Mouse (Mus musculus) adrenal gland, adult 18-20 months (tissue): ENCODE data around the gene Ctse. TPM values are rescaled to one million over a fixed set of nuclear protein-coding genes. Genes with fewer than 3 reads are reported as not detected.

Experiments
- DNase-seq, 2 experiments: peaks; one replicate each; pipeline ENCODE4 v3.0.0; 2021 to 2022; ENCODE audit warnings: low spot score in 2 of 2
- total RNA-seq, 2 experiments: library from RNA; stranded (reverse); gene quantifications; 1 replicate in 1 of 2; 2 replicates in 1 of 2; pipeline ENCODE4 v1.2.3; 2021

The Ctse gene
- total RNA-seq, 2 experiments from 2014 or later = 0.46 to 0.90 TPM

DNA sequence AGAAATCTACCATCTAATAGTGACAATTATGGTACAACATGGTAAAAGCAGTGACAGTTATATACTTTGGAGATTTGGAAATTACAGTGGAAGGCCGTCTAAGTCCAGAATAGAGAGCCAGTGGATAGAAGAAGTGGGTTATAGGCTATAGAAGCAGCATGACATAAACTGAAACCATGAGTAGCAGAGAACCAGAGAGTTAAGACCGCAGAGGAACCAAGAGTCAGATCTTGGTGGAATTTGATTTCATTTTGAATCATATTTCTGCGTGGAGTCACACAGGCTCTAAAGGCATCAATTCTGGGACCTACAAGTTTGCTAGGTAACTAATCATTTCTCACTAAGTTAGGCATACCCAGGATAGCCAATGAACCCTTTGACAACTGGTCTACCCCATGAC lies 60.7 kb downstream of the Ctse start:
- DNase-seq = no peak

DNA sequence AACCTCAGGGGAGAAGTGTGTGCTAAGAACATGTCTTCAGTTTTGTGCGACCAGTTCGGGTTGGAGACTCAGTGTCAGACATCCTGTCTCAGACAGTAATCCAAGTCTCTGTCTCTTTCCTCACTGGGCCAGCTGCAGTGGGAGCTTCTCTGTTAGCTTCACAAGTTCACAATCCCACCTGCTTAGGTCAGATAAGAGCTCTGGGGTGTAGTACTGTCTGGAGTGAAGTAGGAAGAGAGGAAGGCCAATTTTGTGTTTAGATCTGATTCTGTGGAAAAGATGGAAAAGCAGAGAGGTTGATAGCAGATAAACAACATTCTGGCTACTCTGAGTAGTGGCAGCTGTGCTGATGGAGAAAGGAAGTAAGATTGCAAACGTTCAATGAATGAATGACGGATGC lies 61.5 kb downstream of the Ctse start:
- no peak for DNase-seq

DNA sequence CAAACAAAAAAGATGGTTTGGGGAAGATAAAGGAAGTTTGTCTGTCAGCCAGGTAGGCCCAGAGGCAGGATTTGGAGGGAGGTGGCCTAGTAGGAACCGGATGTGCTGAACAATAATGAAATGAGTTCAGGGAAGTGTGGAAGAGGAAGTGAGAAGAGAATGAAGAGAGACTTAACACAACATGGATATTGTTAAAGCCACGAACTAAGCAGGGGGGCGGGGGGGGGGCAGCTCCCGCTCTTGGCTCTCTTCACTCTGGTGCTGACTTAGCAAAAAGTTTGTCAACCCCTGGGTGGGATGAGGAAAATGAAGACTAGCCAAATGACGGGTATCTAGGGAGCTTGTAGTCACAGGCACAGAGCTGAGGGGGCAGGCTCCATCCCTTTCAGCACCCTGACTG lies 62.3 kb downstream of the Ctse start:
- no peak for DNase-seq

DNA sequence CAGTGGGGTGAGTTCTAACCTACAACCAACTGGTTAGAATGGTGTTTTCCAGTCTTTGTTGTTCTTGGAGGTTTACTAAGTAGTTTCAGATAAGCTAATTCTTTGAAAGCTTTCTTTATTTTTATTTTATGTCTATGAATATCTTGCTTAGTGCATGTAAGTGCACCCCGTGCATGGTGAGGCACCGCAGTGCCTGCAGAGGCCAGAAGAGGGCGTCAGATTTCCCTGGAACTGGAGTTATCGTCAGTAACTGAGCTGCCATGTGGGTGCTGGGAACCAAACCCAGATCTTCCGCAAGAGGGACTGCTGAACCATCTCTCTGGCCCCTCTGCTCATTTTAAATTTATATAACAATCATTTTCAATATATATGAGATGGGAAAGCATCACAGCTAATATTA lies 63.3 kb downstream of the Ctse start:
- no peak for DNase-seq

DNA sequence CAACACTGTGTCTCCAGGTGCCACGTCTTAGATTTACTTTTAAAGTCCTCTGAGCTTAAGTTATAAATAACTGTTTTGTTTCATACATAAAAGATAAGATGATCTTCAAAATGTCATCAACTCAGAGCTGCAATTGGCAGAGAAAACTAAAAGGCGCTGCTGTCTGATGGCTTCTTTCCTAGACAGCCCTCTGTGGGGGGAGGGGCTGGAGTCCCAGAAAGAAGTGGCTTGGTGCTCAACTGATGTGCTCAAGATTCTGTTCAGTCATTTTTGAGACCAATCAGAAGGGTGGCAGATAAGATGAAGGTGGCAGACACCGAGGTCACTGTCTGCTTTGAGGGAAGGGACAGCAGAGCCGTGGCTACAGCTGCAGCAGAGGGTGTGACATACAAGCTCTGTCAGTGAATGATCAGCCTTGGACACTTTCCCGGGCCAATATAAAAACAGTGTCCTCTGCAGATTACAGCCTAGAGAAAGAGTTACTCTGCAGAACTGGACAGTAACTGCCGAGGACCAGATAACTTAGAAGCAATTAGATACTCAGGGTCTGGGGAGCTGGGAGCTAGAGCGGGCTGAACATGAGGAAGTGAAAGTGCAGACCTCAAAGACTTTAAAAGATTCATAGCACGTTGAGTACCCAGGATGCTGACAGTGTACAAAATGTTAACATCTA lies 64.1 kb downstream of the Ctse start:
- DNase-seq = no peak

DNA sequence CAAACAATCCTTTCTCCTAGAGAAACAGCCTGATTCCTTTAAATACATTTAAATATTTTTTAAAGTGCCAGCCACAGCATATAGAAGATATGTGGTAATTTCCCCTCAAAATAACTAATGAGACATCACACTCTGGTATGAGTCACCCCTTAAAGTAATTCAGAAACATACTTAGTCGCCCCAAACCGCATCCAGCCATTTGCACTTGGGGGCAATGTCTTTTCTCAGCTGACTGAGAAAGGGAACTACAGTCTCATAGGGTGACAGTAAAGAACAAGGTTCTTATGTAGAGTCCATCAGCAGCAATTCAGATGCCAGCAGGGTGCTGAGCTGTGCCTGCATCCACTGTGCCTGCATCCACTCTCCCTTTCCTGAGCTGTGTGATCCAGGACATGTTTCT lies 65.4 kb downstream of the Ctse start:
- no peak for DNase-seq

DNA sequence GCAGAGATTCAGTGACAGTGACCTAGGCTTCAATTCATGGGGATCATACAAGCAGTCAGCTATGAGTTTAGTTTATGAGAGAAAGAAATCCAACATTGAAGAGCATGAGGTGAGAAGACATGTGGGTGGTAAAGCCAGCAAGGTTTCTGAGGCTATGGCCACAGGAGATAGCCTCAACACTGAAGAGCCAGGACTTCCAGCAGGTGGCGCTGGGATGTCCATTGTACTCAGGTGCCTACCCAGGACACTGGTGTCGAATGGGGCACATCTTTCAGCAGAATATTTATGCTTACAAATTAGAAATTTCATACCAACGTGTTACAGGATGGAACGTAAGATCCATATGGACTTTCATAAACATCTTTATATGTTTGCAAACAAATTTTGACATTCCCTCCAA lies 70.2 kb downstream of the Ctse start:
- peak; percentile 71 to 75 for DNase-seq

DNA sequence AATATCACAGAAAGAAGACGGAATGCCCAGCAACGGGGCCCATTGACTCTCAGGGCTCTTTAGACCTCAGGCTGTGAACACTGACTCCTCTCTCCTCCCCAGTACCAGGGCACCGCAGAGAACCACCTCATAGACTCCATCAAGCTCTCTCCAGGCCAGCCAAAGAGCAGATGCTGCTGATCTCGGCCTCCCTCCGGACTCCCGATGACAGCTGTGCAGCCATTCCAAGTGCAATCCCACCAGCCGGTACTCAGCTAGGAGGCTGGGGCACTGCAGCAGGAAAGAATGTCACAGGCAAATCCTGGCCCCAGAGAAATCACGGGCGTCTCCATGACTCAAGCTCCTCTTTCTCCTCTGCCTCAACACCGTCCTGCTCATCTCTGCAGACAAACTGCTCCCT lies 73.4 kb downstream of the Ctse start:
- no peak for DNase-seq

DNA sequence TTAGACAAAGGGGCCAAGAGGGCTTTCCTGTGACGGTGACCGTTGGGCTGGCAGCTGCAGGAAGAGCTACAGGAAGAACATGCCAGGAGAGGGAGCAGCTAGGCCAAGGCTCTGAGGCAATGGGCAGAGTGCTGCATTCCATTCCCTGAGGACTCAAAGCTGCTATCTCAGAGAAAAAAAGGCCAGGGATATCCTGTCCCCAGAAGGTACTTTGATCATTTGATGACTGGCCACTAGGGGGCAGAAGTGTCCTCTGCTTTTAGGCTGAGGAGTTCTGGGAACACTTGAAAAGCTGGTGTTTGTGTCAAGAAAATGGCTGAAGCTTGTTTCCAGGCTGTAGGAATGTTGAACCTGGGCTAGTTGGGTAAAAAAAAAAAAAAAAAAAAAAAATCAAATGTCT lies 74.3 kb downstream of the Ctse start:
- DNase-seq = peak; percentile 79 to 86

DNA sequence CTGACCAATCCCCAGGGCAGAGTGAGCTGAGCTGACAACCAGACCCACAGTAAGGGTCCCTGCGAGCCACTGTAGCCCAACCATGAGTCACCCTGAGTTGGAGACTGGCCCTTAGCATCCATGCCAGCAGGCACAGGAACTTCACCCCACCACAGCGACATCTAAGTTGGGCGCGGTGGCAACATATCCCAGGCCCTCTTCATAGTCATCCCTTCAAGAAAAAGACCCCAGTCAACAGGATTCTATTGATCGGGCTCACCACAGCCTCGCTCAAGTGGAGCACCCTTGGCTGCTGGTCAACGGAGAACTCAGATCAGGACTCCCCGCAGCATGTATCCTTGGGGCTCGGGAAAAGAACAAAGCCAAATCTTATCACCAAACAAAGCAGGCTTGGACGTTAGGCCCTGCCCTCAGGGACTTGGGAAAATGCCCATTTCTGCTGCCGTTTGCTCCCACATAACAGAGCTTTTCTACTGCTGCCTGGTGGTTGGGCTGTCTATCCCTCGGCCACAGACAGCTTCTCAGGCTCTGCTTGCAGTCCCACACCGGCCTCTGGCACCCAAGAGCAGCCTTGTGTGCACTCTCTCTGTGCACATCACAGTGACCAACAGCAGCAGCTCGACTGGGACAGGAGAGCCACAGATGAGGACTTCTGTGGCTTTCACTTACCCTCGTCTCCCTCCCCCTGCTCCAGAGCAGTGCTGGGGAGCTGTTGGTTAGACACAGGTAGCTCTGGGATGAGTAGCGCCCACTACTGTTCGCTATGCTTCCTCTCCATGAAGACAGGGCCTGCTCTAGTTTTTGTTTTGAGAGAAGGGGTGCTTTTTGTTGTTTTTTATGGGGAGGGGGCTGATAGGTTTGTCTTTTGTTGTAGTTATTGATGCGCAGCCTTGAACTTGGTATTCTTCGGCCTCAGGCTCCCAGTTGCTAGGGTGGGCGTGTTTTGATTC lies 76.6 kb downstream of the Ctse start:
- no peak for DNase-seq

DNA sequence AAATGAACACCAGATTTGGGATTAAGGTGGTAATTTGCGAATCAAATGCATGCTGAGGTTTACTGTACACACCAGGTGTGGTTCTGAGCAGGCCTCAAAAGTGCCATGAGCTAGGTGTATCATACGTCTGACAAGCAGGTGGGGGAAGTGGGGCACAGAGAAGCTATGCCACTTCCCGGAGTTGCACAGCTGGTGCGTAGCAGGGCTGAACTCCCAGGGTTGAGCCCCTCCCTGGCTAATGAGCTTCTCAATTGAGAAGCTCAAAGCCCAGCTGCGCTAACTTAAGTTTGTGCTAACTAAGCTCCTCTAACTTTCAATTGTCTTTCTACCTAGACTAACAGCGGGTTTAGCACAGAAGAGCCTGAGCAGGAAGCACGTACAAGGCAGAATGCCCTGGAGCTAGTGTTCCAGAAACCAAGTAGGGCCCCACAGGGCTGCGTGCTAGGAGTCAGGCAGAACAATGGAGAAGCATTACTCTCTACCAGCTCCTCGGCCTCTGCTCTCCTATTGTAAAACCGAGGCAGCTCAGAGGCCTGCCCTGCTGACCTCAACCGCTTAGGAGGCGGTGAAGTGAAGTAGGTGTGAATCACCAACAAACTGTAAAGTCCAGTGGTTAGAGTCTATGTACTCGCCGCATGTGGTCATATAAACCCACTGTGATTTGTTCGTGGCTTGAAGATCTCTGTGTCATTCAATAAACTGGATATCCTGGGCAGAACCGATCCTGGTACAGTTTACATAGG lies 81.0 kb downstream of the Ctse start:
- DNase-seq = no peak

DNA sequence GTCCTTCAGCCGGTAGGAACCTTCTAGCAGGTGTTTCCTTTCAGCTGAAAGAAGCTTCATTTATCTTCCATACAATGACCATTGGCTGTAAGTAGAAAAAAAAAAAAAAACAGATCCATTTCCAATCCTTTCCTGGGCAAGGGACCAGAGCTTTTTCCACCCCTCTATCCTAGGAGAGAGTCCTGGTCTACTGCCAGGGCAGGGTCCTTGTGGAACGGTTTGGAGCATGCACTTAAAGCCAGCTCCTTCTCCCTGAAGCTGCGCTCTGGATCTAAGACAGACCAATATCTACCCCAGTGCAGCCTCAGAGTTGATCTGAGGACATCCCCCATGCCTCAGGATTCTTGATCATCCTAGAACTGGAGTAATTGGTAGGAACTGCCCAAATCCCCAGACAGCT lies 83.9 kb downstream of the Ctse start:
- no peak for DNase-seq

DNA sequence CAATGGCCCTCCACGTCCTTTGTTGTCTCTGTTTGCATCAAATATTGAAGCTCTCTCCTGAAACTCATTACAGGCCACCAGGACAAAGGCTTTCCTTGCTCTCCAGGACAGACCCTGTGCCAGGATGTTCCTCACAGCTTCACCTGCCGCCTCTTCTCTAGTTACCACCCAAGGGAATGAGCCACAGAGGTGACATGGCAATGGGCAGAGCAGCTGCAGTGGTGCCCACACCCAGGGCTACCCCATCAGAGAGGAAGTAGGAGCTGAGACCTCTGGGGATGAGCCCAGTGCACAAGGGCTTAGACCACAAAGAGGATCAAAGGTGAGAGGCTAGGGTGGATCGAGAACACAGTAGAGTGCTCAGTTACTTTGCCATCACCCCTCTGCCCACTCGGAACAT lies 85.4 kb downstream of the Ctse start:
- no peak for DNase-seq

Other genes with a start within 250 kb of the Ctse start
- gene Srgap2, start 111.0 kb upstream of the Ctse start, total RNA-seq = 10 to 100 TPM; 22.6 to 22.9 TPM
- 1 to 10 TPM in 1 of 2 experiments, under 1 TPM in 1; 0.83 to 1.1 TPM for gene Fam72a, start 110.4 kb upstream of the Ctse start, total RNA-seq
- not detected for gene Avpr1b, start 39.1 kb upstream of the Ctse start, total RNA-seq
- 1 to 10 TPM; 4.3 to 6.1 TPM for gene Rab7b, start 50.4 kb downstream of the Ctse start, total RNA-seq
- not detected for gene Slc26a9, start 105.7 kb downstream of the Ctse start, total RNA-seq
- gene Pm20d1, start 159.1 kb downstream of the Ctse start, total RNA-seq = 10 to 100 TPM; 12.9 to 18.0 TPM
- 10 to 100 TPM; 29.4 to 41.6 TPM for gene Slc41a1, start 189.2 kb downstream of the Ctse start, total RNA-seq
- gene Rab29, start 228.9 kb downstream of the Ctse start, total RNA-seq = 10 to 100 TPM; 14.2 to 14.5 TPM